Mouse (Mus musculus): ENCODE data around the gene C1qtnf2.

C1qtnf2 gene

GRCm38 (mm10) chr11:43531619-43532018, 57.5 kb downstream of the C1qtnf2 start:
- DNase-seq (ENCODE audit: extremely low spot score, low spot score), result no peak

GRCm38 (mm10) chr11:43537074-43537473, 63.0 kb downstream of the C1qtnf2 start:
- no peak for DNase-seq (ENCODE audit: extremely low spot score, low spot score)

DNA sequence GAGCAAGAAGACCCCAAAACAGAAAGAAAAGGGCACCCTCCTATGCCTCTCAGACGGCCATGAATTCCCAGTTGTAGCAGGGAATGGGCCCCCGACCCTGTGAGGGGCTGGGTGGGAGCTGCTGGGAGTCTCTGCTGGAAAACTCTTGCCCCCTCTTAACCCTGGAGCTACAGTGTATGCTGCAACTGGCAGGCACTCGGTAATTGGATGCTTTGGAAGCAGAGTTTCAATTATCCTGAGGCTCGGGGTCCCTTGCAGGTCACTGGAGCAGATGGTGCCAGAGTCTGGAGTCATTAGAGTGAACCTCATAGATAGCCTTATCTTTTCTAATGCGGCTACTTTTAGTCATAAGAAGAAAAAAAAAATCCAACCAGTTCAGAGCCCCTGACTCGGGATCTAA, 65.8 kb downstream of the C1qtnf2 start:
- no peak for DNase-seq (ENCODE audit: extremely low spot score, low spot score)
